Mouse (Mus musculus) midbrain, embryonic 15.5 days (tissue): ENCODE data around the gene Prdx6. TPM values are rescaled to one million over a fixed set of nuclear protein-coding genes. Genes with fewer than 3 reads are reported as not detected.
"Not testable (repeated sequence)": the region's sequence is repeated elsewhere in the genome, so short reads cannot be mapped to it uniquely, and the experiment has no call there.

Experiments used
- ATAC-seq: fragments of 200-750 bp; cut with Nextera tagmentation; replicated peaks from 2 replicates; pipeline ENCODE4 v1.8.0; 2017; ENCODE audit warnings: moderate TSS enrichment
- H3K27ac ChIP-seq: fragments of 300-500 bp; sonication (generic); 2 replicates; pipeline ENCODE4 v1.5.1; 2015; ENCODE audit warnings: mild to moderate bottlenecking, inconsistent platforms
- H3K27me3 ChIP-seq: fragments of 300-500 bp; sonication (generic); replicated peaks from 2 replicates; pipeline ENCODE4 v1.6.1; 2015; ENCODE audit warnings: inconsistent platforms
- H3K36me3 ChIP-seq: fragments of 300-500 bp; sonication (generic); replicated peaks from 2 replicates; pipeline ENCODE4 v1.6.1; 2015; ENCODE audit warnings: inconsistent platforms
- H3K4me1 ChIP-seq: fragments of 300-500 bp; sonication (generic); 2 replicates; pipeline ENCODE4 v1.6.1; 2015; ENCODE audit warnings: inconsistent platforms
- H3K4me2 ChIP-seq: fragments of 300-500 bp; sonication (generic); 2 replicates; pipeline ENCODE4 v1.6.1; 2015; ENCODE audit warnings: inconsistent platforms, mild to moderate bottlenecking, moderate library complexity
- H3K4me3 ChIP-seq: fragments of 300-500 bp; sonication (generic); 2 replicates; pipeline ENCODE4 v1.5.1; 2015; ENCODE audit warnings: mild to moderate bottlenecking, inconsistent platforms
- H3K9ac ChIP-seq: fragments of 300-500 bp; sonication (generic); 2 replicates; pipeline ENCODE4 v1.6.1; 2015; ENCODE audit warnings: mild to moderate bottlenecking, inconsistent platforms
- H3K9me3 ChIP-seq: fragments of 300-500 bp; sonication (generic); 2 replicates; pipeline ENCODE4 v1.6.1; 2016; ENCODE audit warnings: inconsistent platforms
- WGBS: fragments of 180-500 bp; shearing (Covaris S2); methylation state at CpG from one replicate; pipeline ENCODE4 v1.1.7; 2015; ENCODE audit warnings: mixed read lengths; 5-methylcytosine and 5-hydroxymethylcytosine counted together
- polyA plus RNA-seq: library from polyadenylated mRNA; unstranded; fragments of >200 nt; fragmentation: Nextera tagmentation; extraction: Ambion mirVana; gene quantifications from 2 replicates; pipeline ENCODE4 v1.2.1, GENCODE M21; 2015

Prdx6 gene
- polyA plus RNA-seq, 1 experiment from 2014 or later = 126 TPM

DNA sequence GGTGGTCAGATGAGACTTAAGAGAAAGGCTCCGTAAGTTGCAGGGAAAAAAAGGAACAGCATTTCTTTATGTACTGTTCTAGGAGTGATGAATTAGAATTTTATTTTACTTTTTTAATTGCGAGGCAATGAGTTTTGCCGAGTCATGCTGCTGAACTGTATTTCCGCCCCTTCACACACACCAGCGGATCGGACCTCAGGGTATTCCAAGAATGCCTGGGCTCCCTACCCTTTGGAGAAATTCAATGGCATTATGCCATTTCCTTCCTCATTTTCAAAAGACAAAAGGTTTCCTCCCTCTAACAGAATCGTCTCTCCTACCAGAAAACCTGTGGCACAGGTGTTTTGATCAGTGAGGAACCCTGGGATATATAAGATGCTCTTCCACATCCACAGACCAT, 2.3 kb downstream of the Prdx6 start:
- Histone ChIP-seq H3K4me2 (peak overlapping the region; percentile 97; the same call in 1 of the 2 replicates), H3K9me3 (no peaks in the 10 kb centered on the region), H3K4me1 (peaks cover 29% of the 10 kb centered on the region), H3K27ac (no peak overlapping the region), H3K9ac (no peak overlapping the region), H3K36me3 (peaks cover 4% of the 10 kb centered on the region; the same call in 1 of the 2 replicates), H3K4me3 (no peak overlapping the region), H3K27me3 (peaks cover 12% of the 10 kb centered on the region)
- WGBS = 76% methylated on average over 7 of the region's 7 CpGs
- ATAC-seq = no peak

DNA sequence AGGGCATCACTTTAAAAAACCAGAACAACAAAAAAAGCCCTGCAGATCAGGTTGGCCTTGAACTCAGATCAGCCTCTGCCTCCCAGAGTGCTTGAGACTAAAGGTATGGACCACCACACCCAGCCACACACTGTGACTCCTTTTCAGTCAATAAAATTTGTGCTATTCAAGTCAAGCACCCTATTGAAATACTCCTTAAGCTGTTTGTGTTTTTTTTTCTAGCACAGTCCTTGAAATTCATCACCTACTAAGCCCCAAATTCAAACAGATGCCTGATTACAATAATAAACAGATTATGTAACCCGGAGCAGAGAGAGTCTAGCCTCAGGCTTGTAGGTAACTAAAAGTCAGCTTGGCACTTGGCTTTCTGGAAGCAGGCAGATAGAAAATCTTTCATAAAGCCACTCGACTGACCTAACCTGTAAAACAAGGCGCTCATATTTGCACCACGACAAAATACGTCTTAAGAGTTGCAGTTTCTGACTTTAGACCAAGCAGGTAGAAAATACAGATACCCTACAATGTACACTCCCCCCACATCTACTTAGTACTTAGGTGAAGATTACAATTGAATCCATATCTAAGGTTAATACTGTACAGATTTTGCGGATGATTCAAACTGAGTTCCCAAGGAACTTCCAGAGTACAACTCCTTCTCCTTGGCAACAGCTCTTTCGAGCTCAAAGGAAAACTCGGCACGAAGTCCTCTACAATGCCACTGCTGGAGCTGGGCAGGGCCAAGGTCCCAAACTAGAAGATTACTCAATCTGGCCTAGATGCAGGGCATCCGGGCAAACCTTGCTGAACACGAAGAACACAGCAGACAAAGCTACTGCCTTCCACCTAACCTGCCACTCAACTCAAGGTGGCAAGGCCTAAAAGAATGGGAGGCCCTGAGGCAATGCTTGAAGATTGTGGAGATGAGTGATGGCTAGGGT, 3.1 kb downstream of the Prdx6 start:
- WGBS = 75% methylated on average over 11 of the region's 11 CpGs
- Histone ChIP-seq H3K4me1 (peaks cover 29% of the 10 kb centered on the region), H3K9ac (no peak overlapping the region), H3K27ac (no peak overlapping the region), H3K36me3 (peaks cover 9% of the 10 kb centered on the region; the same call in 1 of the 2 replicates), H3K4me3 (no peak overlapping the region), H3K4me2 (no peak overlapping the region), H3K9me3 (no peaks in the 10 kb centered on the region), H3K27me3 (peaks cover 11% of the 10 kb centered on the region)
- no peak for ATAC-seq

DNA sequence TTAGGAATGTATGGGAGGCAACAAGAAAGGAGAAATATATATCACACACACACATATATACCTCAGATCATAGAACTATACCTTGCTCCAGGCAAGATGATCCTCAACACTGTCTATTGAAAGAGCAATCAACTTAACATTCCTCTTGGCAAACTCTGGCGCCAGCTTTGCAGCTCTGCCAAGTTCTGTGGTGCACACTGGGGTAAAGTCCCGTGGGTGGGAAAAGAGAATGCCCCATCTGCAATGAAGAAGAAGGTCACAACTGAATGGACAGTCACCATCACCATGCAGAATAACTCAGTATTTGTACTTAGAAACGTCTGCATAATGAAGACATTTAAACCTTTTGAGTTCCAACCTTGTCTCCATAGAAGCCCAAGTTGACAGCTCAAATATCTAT, 3.8 kb downstream of the Prdx6 start:
- Histone ChIP-seq H3K27me3 (peaks cover 4% of the 10 kb centered on the region), H3K4me2 (no peak overlapping the region), H3K4me1 (peaks cover 29% of the 10 kb centered on the region), H3K4me3 (no peak overlapping the region), H3K9me3 (no peaks in the 10 kb centered on the region), H3K27ac (no peak overlapping the region), H3K9ac (no peak overlapping the region), H3K36me3 (peaks cover 13% of the 10 kb centered on the region; the same call in 1 of the 2 replicates)
- no peak for ATAC-seq
- 77% methylated on average over 3 of the region's 3 CpGs for WGBS

DNA sequence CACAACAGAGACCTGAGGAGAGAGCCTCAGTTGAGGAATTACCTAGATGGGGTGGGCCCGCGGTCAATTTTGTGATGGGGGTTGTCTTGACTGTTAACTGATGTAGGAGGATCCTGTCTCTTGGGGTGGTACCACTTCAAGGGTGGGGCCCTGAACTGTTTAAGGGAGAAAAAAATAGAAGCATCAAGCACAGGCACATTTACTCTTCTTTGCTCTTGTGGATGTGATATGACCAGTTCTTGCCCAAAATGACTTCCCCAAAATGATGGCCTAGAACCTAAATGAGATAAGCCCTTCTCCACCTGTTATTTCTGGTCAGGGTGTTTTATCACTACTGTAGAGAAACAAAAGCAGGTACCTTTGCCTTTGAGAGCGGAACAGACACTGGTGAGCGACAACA, 13.3 kb downstream of the Prdx6 start:
- Histone ChIP-seq H3K36me3 (peaks cover 9% of the 10 kb centered on the region; the same call in 1 of the 2 replicates), H3K9me3 (no peaks in the 10 kb centered on the region), H3K4me1 (no peaks in the 10 kb centered on the region), H3K27me3 (no peaks in the 10 kb centered on the region), H3K27ac (no peak overlapping the region), H3K9ac (no peak overlapping the region), H3K4me2 (no peak overlapping the region), H3K4me3 (no peak overlapping the region)
- 99% methylated on average over 4 of the region's 4 CpGs for WGBS
- no peak for ATAC-seq

DNA sequence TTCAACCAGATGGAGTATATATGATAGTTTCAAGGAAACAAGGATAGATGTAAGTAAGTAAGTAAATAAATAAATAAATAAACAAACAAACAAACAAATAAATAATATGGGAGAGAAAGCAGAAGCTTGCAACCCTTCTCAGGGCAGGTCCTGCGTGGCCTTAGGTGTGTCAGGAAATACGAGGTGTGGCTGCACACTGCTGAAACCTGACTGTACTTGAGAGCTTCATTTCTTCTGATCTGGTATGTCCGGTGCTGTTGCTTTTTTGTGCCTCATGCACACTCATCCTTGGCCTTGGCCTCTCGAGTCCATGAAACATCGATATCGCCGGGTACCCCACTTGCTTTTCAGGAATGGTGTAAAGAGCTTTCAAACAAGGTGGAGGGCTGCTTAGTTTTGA, 13.7 kb downstream of the Prdx6 start:
- Histone ChIP-seq H3K9me3 (no peaks in the 10 kb centered on the region), H3K4me3 (no peak overlapping the region), H3K9ac (no peak overlapping the region), H3K36me3 (peaks cover 7% of the 10 kb centered on the region; the same call in 1 of the 2 replicates), H3K27me3 (no peaks in the 10 kb centered on the region), H3K4me2 (no peak overlapping the region), H3K4me1 (no peaks in the 10 kb centered on the region), H3K27ac (no peak overlapping the region)
- ATAC-seq = no peak
- 99% methylated on average over 7 of the region's 7 CpGs for WGBS

DNA sequence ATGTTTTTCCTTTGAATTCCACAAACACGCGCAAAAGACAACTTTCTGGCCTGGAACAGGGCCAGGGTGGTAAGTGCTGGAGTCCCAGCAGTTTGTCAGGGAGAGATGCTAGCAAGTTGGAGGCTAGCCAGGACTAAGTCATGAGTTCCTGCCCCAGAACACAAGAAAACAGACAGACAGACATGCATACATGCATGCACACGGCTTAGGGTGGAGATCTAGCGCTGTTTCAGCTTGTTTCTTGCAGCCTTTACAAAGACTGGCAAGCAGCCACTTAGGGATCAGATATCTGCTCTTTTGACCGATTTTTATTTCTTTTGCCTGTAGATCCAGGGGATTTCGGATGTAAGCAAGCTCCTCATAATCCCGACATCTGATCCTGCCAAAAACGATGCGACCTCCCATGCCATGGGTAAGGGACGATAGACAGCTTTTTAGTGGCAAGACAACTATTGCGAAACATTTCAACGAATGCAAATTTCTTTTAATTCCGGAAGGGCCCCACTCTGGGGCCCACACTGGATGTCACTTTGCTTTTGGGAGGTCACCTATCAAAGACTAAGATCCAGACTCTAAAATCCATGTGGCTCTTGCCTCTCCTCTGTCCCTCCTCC, 17.7 kb downstream of the Prdx6 start:
- no peaks in the 10 kb centered on the region for H3K27me3 ChIP-seq
- H3K27ac ChIP-seq = no peak overlapping the region
- no peaks in the 10 kb centered on the region for H3K9me3 ChIP-seq
- no peak for ATAC-seq
- no peaks in the 10 kb centered on the region; the same call in 1 of the 2 replicates for H3K36me3 ChIP-seq
- H3K4me3 ChIP-seq = no peak overlapping the region
- no peak overlapping the region for H3K9ac ChIP-seq
- WGBS = 83% methylated on average over 13 of the region's 13 CpGs
- no peak overlapping the region for H3K4me2 ChIP-seq
- no peaks in the 10 kb centered on the region for H3K4me1 ChIP-seq

DNA sequence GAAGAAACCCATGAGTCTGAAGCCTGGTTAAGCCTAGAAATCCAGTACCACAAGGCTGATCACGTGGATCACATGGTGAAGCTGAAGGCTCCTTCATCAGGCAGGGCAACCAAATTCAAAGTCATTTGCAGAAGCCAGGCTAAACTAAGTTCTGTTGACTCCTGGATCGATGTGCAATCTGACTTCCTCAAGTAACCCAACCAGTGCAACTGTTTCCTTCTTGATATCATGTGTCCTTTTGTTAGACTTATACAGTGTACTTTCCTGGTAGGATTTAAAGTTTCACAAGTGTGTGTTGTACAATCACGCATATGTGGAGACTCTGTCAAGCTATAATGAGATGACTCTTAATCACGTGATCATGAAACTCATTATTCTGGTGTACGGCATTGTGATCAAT, 18.8 kb downstream of the Prdx6 start:
- 92% methylated on average over 5 of the region's 5 CpGs for WGBS
- no peaks in the 10 kb centered on the region for H3K9me3 ChIP-seq
- H3K27ac ChIP-seq = no peak overlapping the region
- no peak overlapping the region for H3K4me3 ChIP-seq
- H3K4me1 ChIP-seq = no peaks in the 10 kb centered on the region
- H3K4me2 ChIP-seq = no peak overlapping the region
- H3K36me3 ChIP-seq = no peaks in the 10 kb centered on the region
- no peaks in the 10 kb centered on the region for H3K27me3 ChIP-seq
- no peak overlapping the region for H3K9ac ChIP-seq
- no peak for ATAC-seq

DNA sequence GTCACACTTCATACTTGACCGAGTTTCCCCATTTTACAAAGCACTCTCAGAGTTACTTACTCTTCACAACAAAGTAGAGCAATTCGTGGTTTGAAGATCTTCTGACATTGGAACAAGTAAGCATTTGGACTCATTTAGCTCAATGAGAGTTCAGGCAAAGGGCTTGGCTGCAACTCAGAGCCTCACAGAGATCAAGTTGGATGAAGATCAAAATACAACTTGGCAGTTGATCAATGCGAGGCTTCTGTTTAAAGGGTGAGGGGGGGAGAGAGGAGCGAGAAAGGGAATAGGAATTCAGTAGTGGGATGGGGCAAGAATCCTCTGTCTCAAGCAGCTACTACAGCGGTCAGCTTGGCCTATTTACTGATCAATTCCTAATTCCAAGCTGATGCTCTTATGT, 26.2 kb downstream of the Prdx6 start:
- no peak overlapping the region for H3K4me3 ChIP-seq
- no peaks in the 10 kb centered on the region for H3K27me3 ChIP-seq
- no peaks in the 10 kb centered on the region for H3K9me3 ChIP-seq
- H3K4me2 ChIP-seq = no peak overlapping the region
- H3K4me1 ChIP-seq = no peaks in the 10 kb centered on the region
- ATAC-seq = 0 out of 2 replicates have a peak, but pooled peaks have one; percentile 37
- no peaks in the 10 kb centered on the region for H3K36me3 ChIP-seq
- 33% methylated on average over 5 of the region's 5 CpGs for WGBS
- H3K9ac ChIP-seq = no peak overlapping the region
- H3K27ac ChIP-seq = no peak overlapping the region

DNA sequence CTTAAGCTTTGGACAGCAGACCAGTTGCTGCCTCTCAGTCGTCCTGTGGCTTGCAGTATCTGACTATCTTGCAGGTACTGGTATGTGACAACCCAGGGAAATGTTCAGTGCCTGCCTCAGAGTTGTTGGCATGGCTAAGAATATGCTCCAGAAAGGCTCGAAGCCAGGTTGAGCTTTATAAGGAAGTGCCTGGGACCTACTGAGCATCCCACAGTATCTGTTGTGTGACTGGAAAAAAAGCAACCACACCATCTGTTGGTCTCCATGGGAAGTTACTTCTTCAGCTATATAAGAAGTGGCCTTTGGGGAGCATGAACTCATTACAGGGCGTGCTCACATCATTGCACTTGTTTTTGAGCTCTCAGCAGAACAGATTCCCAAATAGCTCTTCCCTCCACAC, 31.2 kb downstream of the Prdx6 start:
- Histone ChIP-seq H3K9me3 (no peaks in the 10 kb centered on the region), H3K36me3 (no peaks in the 10 kb centered on the region), H3K4me1 (no peaks in the 10 kb centered on the region), H3K27me3 (no peaks in the 10 kb centered on the region), H3K4me3 (no peak overlapping the region), H3K4me2 (no peak overlapping the region), H3K9ac (no peak overlapping the region), H3K27ac (no peak overlapping the region)
- 73% methylated on average over 3 of the region's 3 CpGs for WGBS
- no peak for ATAC-seq

DNA sequence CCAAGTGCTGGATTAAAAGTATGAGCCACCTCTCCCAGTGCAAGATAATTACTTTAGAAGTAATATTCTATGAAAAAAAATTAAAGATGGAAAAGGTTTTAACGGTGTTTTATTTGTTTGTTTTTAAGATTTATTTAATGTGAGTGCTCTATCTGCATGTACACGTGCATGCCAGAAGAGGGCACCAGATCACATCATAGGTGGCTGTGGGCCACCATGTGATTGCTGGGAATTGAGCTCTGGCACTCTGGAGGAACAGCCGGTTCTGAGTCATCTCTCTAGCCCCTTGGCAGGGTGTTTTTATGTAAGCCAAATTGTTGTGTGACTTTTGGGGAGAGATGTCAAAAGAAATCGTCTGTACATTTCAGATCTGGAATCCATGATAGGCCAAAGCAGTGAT, 36.6 kb downstream of the Prdx6 start:
- Histone ChIP-seq H3K4me1 (no peaks in the 10 kb centered on the region), H3K27ac (no peak overlapping the region), H3K4me3 (no peak overlapping the region), H3K9me3 (no peaks in the 10 kb centered on the region), H3K4me2 (no peak overlapping the region), H3K27me3 (no peaks in the 10 kb centered on the region), H3K36me3 (no peaks in the 10 kb centered on the region), H3K9ac (no peak overlapping the region)
- no peak for ATAC-seq
- WGBS = 31% methylated on average over 4 of the region's 4 CpGs

DNA sequence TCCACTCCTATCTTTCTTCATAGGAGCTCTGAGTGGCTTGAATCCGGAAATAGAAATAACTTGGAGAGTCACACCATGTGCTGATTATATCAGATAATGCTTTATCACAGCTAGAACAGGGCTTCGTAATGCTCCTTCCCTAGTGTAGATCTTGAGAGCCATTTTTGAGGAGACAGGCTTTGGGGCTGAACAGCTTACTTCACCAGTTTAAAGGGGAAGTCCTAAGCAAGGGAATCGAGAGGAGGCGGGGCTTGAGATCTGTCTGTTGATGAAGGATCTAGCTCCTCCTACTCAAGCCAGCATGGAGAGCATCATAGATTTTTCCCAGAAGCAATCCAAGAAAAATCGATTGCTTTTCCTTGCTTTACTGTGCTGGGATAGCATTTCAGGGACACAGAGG, 51.2 kb downstream of the Prdx6 start:
- Histone ChIP-seq H3K27me3 (no peaks in the 10 kb centered on the region), H3K27ac (no peak overlapping the region), H3K9me3 (no peaks in the 10 kb centered on the region), H3K36me3 (no peaks in the 10 kb centered on the region), H3K4me1 (peaks cover 8% of the 10 kb centered on the region), H3K9ac (no peak overlapping the region), H3K4me3 (no peak overlapping the region), H3K4me2 (no peak overlapping the region)
- WGBS = 80% methylated on average over 5 of the region's 5 CpGs
- ATAC-seq = no peak

DNA sequence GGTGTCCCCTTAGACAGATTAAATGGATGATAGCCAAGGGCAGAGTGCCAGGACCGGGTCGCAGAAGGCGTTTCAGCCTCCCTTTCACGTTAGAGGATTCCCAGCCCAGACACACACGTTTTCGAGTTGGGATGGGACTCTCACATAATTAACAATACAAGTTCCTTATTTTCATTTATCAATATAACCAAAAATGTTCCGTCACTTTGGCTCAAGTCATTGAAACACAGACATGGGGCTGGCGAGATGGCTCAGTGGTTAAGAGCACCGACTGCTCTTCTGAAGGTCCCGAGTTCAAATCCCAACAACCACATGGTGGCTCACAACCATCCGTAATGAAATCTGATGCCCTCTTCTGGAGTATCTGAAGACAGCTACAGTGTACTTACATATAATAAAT, 54.7 kb downstream of the Prdx6 start:
- 47% methylated on average over 11 of the region's 11 CpGs for WGBS
- peak overlapping the region; percentile 32 for H3K4me3 ChIP-seq
- peak overlapping the region; percentile 54; the same call in 1 of the 2 replicates for H3K27ac ChIP-seq
- peak overlapping the region; percentile 16; the same call in 1 of the 2 replicates for H3K9ac ChIP-seq
- not testable (repeated sequence) for H3K4me1 ChIP-seq, ATAC-seq, H3K9me3 ChIP-seq, H3K36me3 ChIP-seq, H3K27me3 ChIP-seq
- H3K4me2 ChIP-seq = peak overlapping the region; percentile 51
